Mouse (Mus musculus) urinary bladder, postnatal 14 days (tissue): ENCODE results near the gene Lypla2.
"Not testable (repeated sequence)": the region's sequence is repeated elsewhere in the genome, so short reads cannot be mapped to it uniquely, and the experiment has no call there.

Source experiments
- DNase-seq: peaks from one replicate; pipeline ENCODE4 v3.0.0; 2021; ENCODE audit warnings: low spot score

Lypla2 gene

DNA sequence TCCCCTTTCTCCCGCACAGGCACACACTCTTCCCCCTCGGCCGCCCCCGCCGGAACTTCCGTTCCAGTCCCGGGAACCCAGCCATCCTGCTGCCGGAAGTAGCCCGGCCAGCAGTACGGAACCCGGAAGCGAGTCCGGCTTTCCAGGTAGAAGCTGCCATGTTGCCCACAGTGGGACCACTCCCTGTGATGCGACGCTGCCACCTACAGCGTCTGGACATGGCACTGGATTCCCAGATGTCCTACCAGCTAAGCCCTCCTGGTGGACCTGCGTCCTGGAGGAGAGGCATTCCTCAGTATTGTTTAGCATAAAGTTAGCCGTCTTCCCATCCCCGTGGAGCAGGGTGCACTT is at the start of gene Lypla2:
TSS of gene Lypla2 (minus strand) at position 71 of the 351 bp plus-strand sequence.
- DNase-seq, result peak; percentile 91

DNA sequence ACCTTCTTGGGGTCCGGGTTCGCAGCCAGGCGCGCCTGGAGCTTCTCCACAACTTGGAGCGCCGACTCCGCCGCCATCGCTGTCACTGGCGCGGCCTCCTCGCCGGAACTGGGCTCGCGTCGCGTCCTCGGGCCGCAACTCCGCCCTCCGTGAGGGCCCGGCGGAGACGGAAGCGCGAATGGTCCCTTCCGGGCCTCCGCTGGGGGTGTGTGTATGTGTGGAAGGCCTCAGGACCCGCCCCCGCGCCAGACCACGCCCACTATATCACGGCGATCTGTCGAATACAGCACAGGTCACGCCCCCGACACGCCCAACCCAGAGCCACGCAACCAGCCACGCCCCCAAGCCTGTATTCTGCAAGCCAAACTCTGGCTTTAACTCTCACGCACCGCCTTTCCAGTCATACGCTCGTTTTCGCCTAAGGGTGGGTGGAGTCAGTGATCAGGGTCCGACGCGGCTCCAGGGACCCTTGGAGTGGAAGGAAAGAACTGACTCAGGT is 49.2 kb upstream of the Lypla2 start, which contains the start of gene Eloa:
TSS of gene Eloa (minus strand) at position 215 of the 499 bp plus-strand sequence.
- peak; percentile 100 for DNase-seq

DNA sequence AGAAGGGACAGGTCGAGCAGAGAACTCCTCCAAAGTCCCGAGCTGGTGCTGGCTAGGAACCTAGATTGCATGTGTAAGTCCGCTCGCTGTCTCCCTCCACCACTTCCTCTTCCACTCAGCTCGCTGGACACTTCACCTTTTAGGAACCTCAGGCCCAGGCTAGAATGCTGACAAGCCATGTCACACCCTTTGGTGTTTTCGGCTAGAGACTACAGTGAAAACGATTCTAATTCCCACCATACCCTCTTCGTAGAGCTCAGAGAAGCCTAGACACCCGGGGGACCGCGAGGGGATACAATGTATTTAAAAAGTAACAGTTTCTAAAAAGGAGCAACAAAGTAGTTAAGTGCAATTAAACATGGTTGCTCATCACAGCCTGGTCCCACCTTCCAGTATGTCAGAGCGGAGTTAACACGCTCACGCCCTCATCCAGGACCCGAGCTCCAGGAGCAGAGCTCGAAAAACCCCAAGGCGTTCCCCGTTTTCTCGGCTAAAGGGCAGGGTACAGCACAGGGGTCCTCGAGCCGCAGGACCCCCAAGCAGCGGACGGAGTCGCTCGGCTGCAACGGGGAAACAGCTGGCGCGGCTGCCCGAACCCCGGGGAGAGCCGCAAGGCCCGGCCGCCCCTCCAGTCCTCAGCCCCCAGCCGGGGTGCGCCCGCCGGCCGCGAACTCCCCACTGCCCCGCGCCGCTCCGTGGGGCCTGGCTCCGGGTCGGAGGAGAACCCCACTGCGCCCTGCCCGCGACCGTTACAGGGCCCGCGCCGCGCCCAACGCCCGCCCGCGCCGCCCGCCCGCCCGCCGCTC is 48.5 kb upstream of the Lypla2 start:
- peak; percentile 25 for DNase-seq

DNA sequence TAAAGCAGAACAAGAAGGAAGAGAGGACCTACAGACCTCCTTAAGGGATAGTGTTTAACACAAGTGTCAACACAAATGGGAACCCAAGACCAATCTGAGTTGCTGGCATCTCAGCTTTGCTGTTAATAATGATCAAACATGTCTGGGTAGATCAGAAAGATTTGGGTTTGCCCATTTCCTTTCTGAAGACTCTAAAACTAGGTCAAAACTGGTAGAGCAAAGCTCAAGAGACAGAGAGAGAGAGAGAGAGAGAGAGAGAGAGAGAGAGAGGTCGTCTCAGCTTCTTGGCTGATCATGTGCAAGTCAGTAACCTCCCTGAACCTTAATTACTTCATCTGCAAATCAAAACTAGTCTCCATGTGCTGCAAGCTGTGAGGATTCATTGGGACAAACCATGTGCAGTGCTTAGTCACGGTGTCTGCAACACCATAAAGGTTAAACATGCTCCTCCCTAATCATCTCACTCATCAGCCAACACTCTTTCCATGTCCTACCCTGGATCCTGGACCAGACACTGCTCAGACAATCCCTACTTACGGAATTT is 43.7 kb upstream of the Lypla2 start:
- DNase-seq, result no peak

DNA sequence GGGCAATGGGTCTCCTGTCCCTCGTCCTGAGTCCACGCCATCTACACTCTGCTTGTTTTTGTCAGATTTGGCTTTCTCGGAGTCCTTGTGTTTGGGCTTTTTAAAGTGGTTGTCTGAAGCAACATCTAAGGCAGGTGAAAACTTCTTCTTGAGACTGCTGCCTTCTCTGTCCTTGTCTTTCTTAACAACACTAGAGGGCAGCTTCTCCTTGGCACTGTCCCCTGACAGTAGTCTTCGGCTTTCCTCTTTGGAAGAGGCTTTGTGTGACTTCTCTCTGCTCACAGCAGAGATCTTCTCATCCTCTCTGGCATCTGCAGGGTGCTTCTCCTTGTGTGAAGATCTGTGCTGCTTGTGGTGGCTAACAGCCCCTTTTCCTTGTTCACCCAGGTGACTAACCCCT is 38.2 kb upstream of the Lypla2 start:
- no peak for DNase-seq

DNA sequence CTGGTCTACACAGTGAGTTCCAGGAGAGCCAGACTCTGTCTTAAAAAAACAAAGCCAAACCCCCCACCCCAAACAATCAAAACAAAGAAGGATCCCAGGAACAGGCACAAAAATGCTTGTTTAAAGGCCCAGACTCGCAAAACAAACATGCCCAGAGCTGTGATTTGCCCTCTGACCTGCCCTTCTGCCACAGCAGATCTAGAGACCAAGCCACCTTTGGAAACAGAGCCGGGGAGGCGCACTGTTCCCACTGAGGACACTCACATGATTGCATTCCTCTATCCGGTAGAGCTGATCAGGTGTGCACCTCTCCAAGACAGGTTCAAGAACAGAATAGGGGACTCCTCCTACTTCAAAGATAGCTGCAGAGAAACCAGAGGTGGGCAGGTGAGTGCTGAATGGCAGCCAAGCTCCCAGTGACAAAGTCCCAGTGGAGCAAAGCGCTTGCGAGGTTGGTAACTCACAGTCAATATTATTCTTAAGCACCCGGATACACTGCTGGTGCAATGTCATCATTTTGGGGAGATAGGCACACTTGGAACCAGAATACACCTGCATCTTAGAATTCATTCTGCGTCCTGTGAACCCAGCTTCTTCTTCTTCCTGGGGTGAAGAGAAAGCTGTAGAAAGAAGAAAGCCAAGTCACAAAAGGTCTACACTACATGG is 36.5 kb upstream of the Lypla2 start:
- no peak for DNase-seq

DNA sequence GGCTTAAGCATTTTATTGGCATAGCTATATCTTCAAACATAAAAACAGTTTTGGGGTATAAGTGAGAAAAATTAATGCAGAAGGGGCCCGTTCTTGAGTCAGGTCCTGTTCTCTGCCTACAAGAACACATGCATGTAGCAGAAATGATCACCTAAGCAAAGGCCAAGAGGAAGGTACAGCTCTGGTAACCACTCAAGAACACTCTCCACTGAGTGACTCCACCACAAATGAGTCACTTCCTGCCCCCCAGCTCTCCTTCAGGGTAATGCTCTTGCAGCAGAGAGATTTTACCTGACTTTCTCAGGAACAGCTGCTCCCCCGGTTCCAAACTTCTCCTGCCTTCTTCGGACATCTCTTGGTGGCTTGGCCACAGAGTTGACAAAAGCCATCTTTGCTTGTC is 34.4 kb upstream of the Lypla2 start:
- no peak for DNase-seq

DNA sequence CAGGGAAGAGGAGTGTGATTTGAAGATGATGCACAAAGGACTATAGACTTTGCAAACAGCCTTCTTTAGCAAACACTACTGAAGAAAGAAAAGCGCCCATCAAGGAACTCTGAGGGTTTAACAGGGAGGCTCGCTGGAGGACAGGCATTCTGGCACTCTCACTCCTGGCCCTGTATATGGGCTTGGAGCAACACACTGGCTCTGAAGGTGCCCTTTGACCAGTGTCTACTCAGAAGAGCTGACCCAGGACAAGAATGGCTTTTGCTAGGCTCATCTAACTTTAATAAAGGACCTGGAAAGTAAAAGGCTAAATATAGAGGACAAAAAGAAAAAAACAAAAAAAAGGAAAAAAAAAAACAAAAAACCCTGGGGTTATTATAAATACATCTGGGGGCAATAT is 32.5 kb upstream of the Lypla2 start:
- no peak for DNase-seq

DNA sequence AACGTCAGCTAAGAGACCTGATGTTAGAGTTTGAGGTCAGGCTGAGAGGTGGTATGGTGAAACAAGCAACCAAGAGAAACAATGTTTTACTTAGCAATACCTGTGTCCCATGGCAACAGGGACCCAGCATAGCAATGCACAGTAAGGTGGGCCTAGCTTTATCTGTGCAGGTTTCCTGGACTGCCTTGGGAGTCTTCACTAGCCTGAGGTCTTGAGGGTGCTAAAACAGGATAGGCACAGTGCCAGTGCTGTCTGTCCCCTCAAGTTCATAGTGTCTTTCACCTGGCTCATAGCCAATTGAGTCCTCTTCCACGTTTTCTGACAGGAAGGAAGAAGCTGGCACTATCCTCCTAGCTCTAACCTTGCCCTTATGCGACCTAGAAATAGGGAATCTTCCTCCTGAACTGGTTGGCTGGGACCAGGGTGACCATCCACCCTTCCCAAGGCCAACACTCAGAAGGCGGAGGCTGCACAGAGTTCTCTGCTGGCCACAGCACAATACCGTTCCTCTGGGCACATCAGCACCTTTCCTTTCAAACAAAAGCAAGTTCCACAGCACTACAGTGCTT is 31.8 kb upstream of the Lypla2 start:
- no peak for DNase-seq

DNA sequence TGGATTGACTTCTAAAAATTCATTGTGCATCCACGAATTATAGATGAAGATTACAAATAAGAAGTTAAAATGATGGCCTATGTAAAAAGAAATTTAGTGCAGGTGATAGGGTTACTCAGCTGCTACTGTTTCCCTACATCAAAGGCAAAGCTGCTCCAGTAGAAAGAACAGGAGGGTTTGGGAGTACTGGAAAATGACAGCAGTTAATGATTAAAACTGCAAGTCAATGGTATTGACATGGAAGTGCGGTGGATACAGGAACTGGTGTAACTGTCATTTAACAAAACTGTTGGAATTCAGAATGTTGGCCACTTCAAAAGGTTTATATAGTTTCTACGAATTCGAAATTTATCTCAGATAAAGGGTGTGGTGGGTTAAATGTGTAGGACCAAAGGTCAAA is 22.7 kb upstream of the Lypla2 start:
- DNase-seq, result no peak

DNA sequence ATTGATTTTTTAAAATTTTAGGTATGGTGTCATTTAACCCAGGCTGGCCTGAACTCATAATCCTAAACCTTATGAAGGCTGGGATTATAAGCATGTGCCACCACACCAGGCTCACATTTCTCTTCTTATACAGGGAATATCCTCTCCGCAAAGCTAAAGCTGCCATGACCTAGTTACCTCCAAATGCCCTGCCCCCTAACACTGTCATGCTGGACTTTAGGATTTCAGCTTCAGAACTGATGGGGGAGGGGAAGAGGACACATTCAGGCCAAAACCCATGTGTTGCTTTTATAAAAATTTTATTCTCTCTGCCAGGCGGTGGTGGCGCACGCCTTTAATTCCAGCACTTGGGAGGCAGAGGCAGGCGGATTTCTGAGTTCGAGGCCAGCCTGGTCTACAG is 21.5 kb upstream of the Lypla2 start:
- no peak for DNase-seq

DNA sequence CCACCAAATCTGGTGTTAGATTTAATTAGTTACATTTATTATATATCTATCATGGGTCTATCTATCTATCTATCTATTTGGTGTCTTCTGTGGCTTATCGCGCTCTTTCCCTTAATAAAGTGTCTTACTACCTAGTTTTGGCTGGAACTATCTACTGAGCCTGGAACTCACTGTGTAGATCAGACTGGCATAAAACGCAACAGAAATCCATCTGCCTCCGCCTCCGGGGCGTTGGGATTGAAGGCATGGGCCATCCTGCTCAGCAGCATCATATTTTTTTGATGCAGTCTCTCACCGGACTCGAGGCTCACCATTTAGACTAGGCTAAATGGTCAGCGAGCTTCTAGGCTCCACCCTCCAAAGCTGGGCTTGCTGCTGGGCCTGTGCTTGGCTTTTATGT is 15.3 kb upstream of the Lypla2 start:
- DNase-seq, result no peak

DNA sequence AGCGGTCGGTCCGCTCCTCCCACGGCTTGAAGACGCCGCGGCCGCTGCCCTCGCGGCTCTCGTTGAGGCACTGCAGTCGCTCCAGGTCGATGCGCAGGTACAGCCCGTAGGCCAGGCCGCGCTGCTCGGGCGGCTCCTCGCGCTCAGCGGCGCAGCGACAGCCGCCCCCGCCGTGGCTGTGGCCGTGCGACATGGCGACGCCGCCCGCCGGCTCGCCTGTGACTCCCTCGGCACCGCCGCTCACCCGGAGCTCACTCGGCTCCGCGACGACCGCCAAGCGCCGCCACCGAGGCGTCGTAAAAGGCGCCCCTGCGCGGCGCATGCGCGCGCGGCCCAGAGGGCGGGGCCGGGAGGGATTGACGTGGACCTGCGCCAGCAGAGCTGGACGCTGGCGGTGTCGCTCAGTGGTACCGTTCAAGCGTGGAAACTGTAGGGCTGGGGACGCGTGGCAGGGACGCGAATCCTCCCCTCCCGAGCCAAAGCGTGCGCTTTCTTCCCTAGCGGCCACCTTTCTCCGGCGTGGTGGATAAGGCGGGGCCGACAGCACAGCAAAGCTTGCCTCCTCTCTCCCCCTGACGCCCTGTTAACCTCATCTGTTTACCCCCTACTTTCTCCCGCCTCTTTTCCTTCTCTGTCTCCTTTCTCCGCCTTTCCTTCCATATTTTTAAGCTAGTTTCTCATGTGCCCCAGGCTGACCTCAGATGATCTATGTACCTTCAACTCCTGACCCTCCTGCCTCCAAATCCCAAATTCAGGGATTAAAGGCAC is 14.7 kb upstream of the Lypla2 start, which contains the start of gene Pithd1:
TSS of gene Pithd1 (minus strand) at position 322 of the 768 bp plus-strand sequence.
- peak; percentile 89 for DNase-seq

DNA sequence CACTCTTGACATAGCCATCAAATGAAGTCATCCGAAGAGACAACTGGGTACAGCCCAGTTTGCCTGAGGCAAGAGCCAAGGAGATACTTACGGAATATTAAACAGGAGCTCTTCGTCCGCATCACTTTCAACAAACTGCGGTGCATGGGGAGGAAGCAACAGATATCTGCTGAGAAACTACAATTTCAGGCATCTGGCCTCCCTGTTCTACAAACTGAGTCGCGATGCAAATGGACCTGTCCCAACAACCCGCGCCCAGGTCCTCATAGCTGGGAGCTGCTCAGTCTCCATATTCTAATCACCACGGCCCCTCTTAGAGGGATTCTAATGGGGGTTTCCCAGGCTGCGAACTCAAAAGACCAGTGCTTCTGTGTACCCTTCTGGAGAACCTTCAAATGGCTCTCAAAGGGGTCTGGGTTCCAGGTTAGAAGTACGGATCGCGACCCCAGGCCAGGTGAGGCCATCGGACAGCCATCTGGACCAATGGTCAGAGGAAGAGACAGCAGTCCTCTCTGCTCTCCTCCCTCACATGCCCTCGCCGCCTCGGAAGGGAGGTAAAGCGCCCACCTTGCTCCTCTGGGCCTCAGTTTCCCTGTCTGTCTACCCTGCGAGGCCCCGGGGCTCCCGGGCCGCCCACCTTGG is 14.0 kb upstream of the Lypla2 start:
- no peak for DNase-seq

DNA sequence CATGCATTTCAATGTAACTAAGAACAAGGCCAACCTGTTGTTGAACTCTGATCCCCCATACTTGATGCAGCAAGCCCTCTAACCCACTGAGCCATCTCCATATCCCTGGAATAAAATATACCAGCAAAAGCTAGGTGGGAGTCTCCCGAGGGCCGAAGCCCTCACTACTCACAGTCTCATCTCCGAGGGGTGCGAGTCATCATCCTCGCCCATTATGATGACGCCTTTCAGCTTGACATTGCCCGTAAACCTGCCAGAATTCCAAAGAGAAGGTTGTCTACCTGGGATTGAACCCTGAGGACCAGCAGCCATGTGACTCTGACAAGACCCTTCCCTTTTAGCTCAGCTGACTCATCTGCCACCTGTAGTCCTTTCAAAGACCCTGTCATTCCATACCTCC is 13.3 kb upstream of the Lypla2 start:
- DNase-seq, result no peak

DNA sequence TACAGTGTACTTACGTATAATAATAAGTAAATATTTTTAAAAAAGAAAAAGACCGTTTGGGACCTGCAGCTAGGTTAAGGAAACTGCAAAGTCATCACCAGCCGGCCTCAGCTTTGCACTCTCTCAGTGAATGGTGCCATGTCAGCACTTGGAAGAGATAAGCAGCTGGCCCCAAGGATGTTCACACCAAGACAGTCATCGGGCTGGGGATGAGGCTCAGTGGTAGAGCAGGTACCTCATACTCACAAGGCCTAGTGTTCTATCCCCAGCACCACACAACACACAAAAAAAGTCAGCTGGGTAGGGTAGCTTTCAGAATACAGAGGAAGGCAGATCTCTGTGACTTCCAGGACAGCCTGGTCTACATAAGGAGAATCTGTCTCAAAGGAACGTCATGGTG is 12.8 kb upstream of the Lypla2 start:
- no peak for DNase-seq

DNA sequence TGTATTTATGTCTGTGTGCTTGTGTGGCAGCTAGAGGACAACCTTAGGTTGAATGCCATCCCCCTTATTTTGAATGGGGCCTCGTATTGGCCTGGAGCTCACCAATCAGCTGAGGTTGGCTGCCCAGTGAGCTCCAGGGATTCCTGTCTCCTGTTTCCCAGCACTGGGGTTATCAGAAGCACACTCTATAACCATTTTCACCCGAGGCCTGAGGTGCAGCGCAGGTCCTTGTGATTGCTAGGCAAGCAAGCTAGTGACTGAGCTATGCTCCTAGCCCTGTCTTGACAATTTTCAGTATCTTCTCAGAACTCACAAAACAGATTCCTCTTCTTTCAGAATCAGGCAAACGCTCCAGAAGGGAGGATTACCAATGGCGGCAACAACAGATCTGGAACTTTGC is 12.1 kb upstream of the Lypla2 start:
- DNase-seq, result no peak

DNA sequence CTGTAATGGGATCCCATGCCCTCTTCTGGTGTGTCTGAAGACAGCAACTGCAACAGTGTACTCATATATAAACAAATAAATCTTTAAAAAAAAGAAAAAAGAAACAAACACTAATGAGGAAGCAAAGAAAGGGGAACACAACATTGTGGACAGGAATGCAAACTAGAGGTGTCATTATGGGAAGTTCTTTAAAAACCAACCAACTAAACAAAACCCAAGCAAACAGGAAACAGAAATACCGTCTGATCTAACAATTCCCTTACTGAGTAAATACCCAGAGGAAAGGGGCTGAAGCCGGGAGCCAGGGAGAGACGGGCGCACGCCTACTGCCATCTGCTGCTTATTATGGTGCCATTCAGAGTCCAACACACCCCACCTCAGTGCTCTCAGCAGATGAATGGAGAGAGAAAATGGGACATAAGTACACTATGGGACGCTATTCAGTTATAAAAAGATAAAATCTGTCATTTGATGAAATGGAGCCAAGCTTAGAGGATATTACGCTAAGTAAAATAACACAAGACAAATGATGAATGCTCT is 9.2 kb upstream of the Lypla2 start:
- DNase-seq, result no peak

DNA sequence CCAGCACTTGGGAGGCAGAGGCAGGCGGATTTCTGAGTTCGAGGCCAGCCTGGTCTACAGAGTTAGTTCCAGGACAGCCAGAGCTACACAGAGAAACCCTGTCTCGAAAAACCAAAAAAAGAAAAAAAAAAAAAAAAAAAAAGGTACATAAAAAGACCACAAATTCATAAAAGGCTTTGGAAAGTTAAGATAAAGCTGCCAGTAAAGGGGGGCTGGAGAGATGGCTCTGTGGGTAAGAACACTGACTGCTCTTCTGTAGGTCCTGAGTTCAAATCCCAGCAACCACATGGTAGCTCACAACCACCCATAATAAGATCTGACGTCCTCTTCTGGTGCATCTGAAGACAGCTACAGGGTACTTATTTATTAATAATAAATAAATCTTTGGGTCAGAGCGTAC is 7.8 kb upstream of the Lypla2 start:
- DNase-seq, result not testable (repeated sequence)

DNA sequence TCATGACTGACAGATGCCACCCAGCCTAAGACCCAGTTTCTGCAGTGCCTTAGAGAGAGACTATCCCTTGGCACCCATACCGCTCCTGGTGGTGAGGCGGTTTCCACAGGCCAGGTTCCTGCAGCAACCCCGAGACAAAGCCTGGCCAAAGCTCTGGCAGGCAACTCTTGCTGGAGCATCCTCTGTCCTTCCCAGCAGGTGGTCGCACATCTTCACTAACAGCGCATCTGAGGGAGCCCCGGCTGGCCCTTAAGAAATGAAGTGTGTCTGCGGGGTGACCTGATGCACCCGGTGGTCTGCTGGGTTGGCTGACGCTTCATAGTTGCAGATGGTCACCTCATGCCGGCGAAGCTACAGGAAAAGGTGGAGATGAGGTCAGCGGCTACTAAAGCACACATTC is 3.7 kb upstream of the Lypla2 start:
- DNase-seq, result no peak
